Mouse (Mus musculus) cortical plate, adult 2 months (tissue): ENCODE data around the gene Aacs.

ENCODE experiments used
- CTCF ChIP-seq: fragments of 200-500 bp; IDR thresholded peaks from 2 replicates; pipeline ENCODE4 v1.5.1; 2011; ENCODE audit warnings: mild to moderate bottlenecking, control low read depth, low read length; ENCODE audit not compliant: insufficient read depth; ENCODE audit errors: extremely low read depth
- POLR2A ChIP-seq: fragments of 200-500 bp; IDR thresholded peaks from 2 replicates; pipeline ENCODE4 v1.6.1; 2011; ENCODE audit warnings: mild to moderate bottlenecking, low read length, control low read depth; ENCODE audit not compliant: insufficient read depth; ENCODE audit errors: extremely low read depth

DNA sequence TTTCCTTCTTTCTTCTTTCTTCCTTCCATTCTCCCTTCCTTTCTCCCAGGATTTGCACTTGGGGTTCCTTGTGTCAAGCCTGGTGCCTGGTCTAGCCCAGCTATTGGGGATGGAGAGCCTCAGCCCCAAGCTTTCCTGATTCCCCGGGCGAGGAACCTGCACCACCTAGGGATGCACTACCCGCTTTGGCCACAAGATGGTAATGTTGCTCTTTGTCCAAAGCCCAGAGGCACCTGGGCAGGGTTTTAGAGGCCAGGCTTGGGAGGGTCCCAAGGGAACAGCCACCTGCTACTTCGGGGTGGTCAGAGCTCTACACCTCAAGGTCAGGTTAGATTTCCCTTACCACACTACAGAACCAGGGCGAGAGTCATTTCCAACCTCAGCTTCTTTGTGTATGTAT is 53.5 kb downstream of the Aacs start:
- TF ChIP-seq CTCF: peak; percentile 96
- no peak for TF ChIP-seq POLR2A
